Mouse (Mus musculus) myocyte (in vitro differentiated cells): ENCODE results near the gene Olfr63. TPM values are rescaled to one million over a fixed set of nuclear protein-coding genes. Genes with fewer than 3 reads are reported as not detected.

Source experiments
- polyA plus RNA-seq: library from polyadenylated mRNA; unstranded; fragments of >200 nt; fragmentation: generic; extraction: Trizol; gene quantifications from one replicate; pipeline ENCODE4 v1.2.1, GENCODE M21; 2012; ENCODE audit warnings: missing spikeins

Gene Olfr63
- polyA plus RNA-seq, 1 experiment: not detected

Other genes with a start within 250 kb of the Olfr63 start
- gene Zfp763, start 231.3 kb upstream of the Olfr63 start, polyA plus RNA-seq: 0.83 TPM
- not detected for gene 4921501E09Rik, start 196.6 kb upstream of the Olfr63 start, polyA plus RNA-seq
- gene Zfp563, start 175.4 kb upstream of the Olfr63 start, polyA plus RNA-seq: 1.4 TPM
- gene Morc2b, start 125.0 kb upstream of the Olfr63 start, polyA plus RNA-seq: 0.11 TPM
- not detected for gene Olfr55, start 96.2 kb upstream of the Olfr63 start, polyA plus RNA-seq
- not detected for gene Olfr239, start 73.4 kb upstream of the Olfr63 start, polyA plus RNA-seq
- gene Olfr1564, start 43.0 kb upstream of the Olfr63 start, polyA plus RNA-seq: 0.11 TPM
- 3.1 TPM for gene Zfp955a, start 9.5 kb upstream of the Olfr63 start, polyA plus RNA-seq
- gene Zfp955b, start 24.9 kb downstream of the Olfr63 start, polyA plus RNA-seq: 3.0 TPM
- 2.2 TPM for gene Zfp81, start 94.2 kb downstream of the Olfr63 start, polyA plus RNA-seq
- 0.90 TPM for gene Zfp101, start 130.0 kb downstream of the Olfr63 start, polyA plus RNA-seq
- not detected for gene Actl9, start 168.2 kb downstream of the Olfr63 start, polyA plus RNA-seq